Mouse (Mus musculus) Patski (cell line): Measurements from ENCODE around the gene Snapc1. TPM values are rescaled to one million over a fixed set of nuclear protein-coding genes. Genes with fewer than 3 reads are reported as not detected.

Experiments used
- ATAC-seq: fragments of 100-300 bp; one replicate; pipeline ENCODE4 v1.8.0; 2021
- CTCF ChIA-PET: fragments of 350-600 bp; sonication (Branson Sonifier 250); formaldehyde crosslinking; loops from one replicate; lab custom pipeline; 2022; ENCODE audit warnings: inconsistent platforms; lab: Charles Lee
- POLR2A ChIA-PET: fragments of 350-600 bp; sonication (Branson Sonifier 250); formaldehyde crosslinking; loops from one replicate; lab custom pipeline; 2022; ENCODE audit warnings: antibody characterized with exemption, inconsistent platforms; lab: Charles Lee
- DNase-seq: peaks from one replicate; pipeline ENCODE4 v3.0.0-alpha.2; 2011; ENCODE audit warnings: low read depth, low spot score
- H3K27me3 ChIP-seq: fragments of 371-371 bp; one replicate; pipeline ENCODE4 v1.5.1; 2021
- CTCF ChIP-seq: fragments of 100-300 bp; IDR thresholded peaks from one replicate; pipeline ENCODE4 v1.5.1; 2021
- in situ Hi-C: fragments of 300-500 bp; cut with MboI; formaldehyde crosslinking; loops from 3 replicates; pipeline ENCODE4 v1.11.1; 2018; ENCODE audit warnings: low pct_unique_long_range_greater_than_20kb, mixed read lengths
- polyA plus RNA-seq: library from polyadenylated mRNA; unstranded; gene quantifications from one replicate; pipeline ENCODE4 v1.2.3, GENCODE M21; 2021

Gene Snapc1
- polyA plus RNA-seq, 1 experiment from 2014 or later: 16.5 TPM

DNA sequence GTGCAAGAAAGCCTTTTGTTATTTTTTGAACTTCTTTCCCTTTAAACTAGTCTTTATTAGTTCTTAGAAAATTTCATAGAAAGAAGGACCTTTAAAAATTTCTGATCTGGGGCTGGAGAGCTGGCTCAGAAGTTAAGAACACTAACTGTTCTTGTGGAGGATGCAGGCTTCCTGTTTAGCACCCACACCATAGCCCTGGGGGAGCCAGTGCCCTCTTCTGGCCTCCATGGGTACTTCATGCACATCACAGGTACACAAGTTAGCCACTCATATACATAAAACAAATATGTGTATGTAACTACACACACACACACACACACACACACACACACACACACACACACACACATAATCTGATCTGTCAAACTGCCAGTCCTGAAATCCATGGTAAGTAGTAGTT is 25.3 kb downstream of the Snapc1 start:
- POLR2A ChIA-PET: no interaction called here
- CTCF ChIA-PET: interaction anchor here (0.9 to 2.2 kb wide), 5 partner anchors 15 to 286 kb away, joined by 3 to 8 read pairs (median 5); no protein-coding TSS in a partner anchor
- peak; percentile 71 for TF ChIP-seq CTCF
- no peak for DNase-seq
- peaks cover 2% of the 10 kb centered on the region for H3K27me3 ChIP-seq
- ATAC-seq: no peak
- in situ Hi-C loops: loop anchor here (5.0 to 10.0 kb wide), 2 partner anchors 175 to 282 kb away; no protein-coding TSS in a partner anchor

DNA sequence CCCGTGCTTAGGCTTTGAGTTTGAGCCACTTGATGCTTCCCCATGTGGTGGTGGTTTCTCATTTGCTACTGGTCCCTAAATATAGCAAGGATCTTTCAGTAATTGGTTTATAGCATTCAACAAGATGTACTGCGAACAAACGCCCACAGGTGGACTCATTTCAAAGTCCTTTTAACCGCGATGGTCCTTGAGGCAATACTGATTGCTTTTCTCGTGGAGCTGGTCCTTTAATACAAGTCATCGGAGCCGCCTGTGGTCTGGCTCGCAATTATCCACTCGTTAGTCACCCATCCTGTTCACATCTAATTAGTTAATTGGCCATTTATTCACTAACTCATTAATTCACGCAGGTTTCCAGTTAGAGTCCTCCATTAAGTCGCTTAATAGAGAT is 32.6 kb downstream of the Snapc1 start:
- POLR2A ChIA-PET: no interaction called here
- CTCF ChIA-PET: no interaction called here
- in situ Hi-C loops: no loop called here
- ATAC-seq (no peak), DNase-seq (no peak)
- H3K27me3 ChIP-seq: peaks cover 35% of the 10 kb centered on the region
- no peak for TF ChIP-seq CTCF

DNA sequence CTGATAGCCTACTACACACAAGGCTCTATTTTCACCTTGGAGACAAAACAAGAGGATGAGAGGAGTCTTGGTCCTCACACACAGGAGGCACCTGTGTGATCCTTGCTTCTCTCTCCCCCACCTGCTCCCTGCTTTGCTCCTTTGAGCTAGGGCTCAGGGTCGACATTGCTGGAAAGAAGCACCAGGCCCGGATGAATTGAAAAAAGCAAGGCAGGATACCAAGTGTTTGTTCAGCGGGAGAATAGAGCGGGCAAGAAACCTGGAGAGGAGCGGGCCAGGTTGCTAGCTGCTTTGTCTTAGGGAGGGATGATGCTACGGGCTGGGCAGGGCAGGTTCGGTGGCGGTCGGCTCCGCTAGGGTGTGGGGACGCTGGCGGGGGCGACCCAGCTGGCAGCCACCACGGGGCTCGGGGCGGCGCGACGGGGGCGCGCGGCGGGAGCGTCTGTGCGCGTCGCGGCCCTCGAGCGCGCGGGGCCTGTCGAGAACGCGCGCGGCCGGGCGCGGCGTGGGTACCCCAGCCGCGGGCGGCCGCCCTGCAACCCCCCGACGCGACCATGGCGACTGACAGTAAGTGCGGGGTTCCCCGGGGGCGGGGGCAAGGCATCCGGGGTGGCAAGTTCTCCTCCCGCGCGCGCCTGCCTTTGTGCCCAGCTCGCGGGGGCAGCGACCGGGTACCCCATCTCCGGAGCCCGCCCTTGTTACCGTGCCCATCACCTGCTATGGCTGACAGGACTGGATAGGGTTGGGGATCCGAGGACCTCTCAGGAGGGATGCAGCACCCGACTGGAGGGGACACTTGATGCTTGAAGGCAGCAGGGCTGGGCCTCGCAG is 33.2 kb downstream of the Snapc1 start, which contains the start of gene Syt16:
Gene Syt16, plus strand, starts transcription at position 365 of the 831 bp plus-strand sequence.
- peaks cover 38% of the 10 kb centered on the region for H3K27me3 ChIP-seq
- ChIA-PET POLR2A (no interaction called here), CTCF (no interaction called here)
- no peak for TF ChIP-seq CTCF
- no peak for ATAC-seq
- DNase-seq: no peak
- in situ Hi-C loops: no loop called here

DNA sequence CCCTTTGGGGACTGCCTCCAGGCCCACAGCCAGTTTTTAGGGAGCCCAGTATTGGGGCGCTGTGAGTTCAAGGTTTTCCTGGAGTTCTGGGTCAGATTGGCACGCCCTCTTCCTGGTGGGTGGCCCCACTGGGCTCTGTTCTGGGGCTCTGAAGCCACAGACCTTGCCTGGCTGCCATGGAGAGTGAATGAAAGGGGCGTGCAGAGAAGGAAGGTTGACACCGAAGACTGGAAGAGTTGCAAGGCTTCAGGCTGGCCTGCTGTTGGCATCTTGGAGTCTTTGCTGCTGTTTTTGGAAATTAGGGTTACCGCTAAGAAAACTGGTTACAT is 33.8 kb downstream of the Snapc1 start:
- in situ Hi-C loops: no loop called here
- ChIA-PET CTCF (no interaction called here), POLR2A (no interaction called here)
- ATAC-seq (no peak), DNase-seq (no peak)
- TF ChIP-seq CTCF: no peak
- peaks cover 44% of the 10 kb centered on the region for H3K27me3 ChIP-seq

DNA sequence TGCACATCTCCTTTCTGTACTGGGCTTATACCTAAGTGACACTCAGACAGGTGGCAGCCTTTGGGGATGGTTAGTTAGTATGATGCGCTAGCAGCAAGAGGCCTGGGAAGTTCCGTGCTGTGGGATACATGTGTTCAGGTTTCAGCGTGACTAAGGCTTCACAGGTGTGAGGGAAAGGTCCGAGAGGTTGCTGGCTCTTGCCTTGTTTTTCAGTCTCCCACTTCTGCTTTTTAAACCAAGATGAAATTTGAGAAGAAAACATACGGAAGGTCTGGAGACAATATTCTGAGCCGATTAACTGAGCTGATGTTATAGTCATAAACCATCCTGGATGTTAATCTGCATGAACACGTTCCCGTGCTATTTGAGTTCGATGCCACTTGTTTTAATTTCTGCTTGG is 38.2 kb downstream of the Snapc1 start:
- TF ChIP-seq CTCF: no peak
- no peak for ATAC-seq
- DNase-seq: no peak
- H3K27me3 ChIP-seq: peaks cover 50% of the 10 kb centered on the region
- in situ Hi-C loops: no loop called here
- ChIA-PET POLR2A (no interaction called here), CTCF (no interaction called here)

DNA sequence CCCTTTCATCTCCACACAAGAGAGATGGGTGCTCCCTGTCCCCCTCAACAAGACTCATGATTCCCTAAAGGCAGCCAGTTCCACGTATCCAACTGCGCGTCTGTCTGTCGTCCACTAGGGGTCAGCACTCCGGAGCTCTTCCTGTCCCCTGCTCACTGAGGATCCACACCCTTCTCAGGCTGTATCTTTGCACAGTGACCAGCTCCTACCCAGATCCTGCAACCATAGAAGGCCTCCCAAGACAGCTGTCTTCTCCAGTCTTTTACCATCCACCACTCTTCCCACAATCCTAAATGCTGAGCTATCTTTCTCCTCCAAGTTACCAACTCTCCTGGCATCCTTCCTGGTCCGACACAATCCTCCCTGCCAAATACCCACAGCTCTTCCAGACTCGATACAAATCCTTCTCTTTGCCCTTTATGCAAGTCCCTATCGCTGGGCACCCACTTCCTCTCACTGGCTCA is 45.2 kb downstream of the Snapc1 start:
- ChIA-PET CTCF (interaction anchor here (0.7 to 3.6 kb wide), 5 partner anchors 9 to 306 kb away, joined by 3 to 28 read pairs (median 4); no protein-coding TSS in a partner anchor), POLR2A (no interaction called here)
- no peak for DNase-seq
- H3K27me3 ChIP-seq: peaks cover 32% of the 10 kb centered on the region
- TF ChIP-seq CTCF: peak; percentile 82
- in situ Hi-C loops: loop anchor here (5.0 kb wide), 1 partner anchor 312 kb away; no protein-coding TSS in a partner anchor
- ATAC-seq: no peak

DNA sequence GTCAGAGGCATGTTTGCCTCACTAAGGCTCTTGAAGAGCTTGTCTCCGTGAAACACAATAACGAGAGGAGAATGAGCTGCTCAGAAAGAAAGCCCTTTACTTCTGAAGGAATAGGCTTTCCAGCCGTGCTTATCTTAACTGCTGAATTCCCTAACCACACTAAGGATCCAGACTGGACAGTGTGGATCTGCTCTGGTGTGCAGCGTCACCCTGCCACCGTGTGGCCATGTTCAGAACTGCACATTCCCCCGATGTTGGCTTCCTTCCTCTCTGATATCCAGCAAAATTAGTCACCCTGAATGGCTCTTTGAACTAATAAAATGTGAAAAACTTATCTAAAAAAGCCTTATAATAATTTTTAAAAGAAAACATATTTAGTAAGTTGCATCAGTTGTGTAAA is 49.5 kb downstream of the Snapc1 start:
- peak; percentile 90 for TF ChIP-seq CTCF
- CTCF ChIA-PET: interaction anchor here (0.8 to 4.0 kb wide), 9 partner anchors 8 to 460 kb away, joined by 3 to 44 read pairs (median 5); no protein-coding TSS in a partner anchor

DNA sequence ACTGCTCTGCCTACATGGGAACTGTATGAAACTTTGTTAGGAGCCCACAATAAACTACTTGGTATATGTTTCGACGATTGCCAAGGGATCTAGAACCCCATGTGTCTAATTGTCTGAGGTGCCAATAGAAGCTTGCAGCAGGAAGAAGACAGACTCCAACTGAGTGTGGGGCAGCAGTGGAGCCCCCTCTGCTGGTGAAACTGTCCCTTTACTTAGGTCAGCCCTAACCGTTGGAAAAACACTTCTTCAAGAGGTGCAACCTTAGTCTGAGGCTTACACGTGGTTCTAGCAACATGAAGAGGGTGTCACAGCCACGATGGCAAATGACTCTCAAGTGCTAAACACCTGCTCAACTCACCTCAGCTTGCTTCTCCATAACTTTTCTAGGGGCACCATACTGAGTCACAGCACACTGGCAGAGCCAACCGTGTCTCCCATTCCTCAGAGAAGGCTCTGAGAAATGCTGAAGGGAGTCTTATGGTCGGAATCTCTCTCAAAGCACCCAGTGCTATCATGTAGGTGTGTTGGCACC is 50.5 kb downstream of the Snapc1 start:
- POLR2A ChIA-PET: no interaction called here
- peak; percentile 62 for TF ChIP-seq CTCF
- H3K27me3 ChIP-seq: peaks cover 28% of the 10 kb centered on the region
- in situ Hi-C loops: loop anchor here (5.0 to 10.0 kb wide), 2 partner anchors 277 to 450 kb away; no protein-coding TSS in a partner anchor
- no peak for DNase-seq
- CTCF ChIA-PET: interaction anchor here (1.8 to 4.0 kb wide), 3 partner anchors 25 to 461 kb away, joined by 5 to 44 read pairs (median 8); no protein-coding TSS in a partner anchor
- peak; percentile 51 for ATAC-seq

More for the DNA sequence above, 49.5 kb downstream of the Snapc1 start:
- peaks cover 31% of the 10 kb centered on the region for H3K27me3 ChIP-seq
- in situ Hi-C loops: loop anchor here (5.0 to 10.0 kb wide), 2 partner anchors 279 to 449 kb away; no protein-coding TSS in a partner anchor
- POLR2A ChIA-PET: no interaction called here
- peak; percentile 90 for ATAC-seq
- peak; percentile 25 for DNase-seq

DNA sequence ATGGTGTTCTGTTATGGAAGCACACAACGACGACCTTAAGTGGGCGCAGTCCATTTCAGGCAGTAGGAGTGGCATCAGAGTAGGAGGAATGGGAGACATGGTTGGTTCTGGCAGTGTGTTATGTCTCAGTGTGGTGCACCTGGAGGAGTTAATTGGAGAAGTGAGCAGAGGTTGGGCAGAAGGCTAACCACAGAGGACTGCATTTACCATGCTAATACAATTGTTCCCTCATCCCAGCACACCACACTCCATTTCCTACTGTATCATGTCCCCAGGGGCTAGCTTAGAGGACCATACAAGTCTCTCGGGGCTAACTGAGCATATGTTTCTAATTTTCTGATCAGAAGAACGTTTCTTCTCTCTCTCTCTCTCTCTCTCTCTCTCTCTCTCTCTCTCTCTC is 51.2 kb downstream of the Snapc1 start:
- ChIA-PET CTCF (interaction anchor here (4.0 kb wide), 1 partner anchor 309 kb away, joined by 44 read pairs; no protein-coding TSS in a partner anchor), POLR2A (interaction anchor here (0.7 kb wide), 1 partner anchor 40 kb away, joined by 3 read pairs; no protein-coding TSS in a partner anchor)
- H3K27me3 ChIP-seq: peaks cover 28% of the 10 kb centered on the region
- no peak for TF ChIP-seq CTCF
- in situ Hi-C loops: loop anchor here (10.0 kb wide), 1 partner anchor 451 kb away; no protein-coding TSS in a partner anchor
- ATAC-seq (no peak), DNase-seq (no peak)

DNA sequence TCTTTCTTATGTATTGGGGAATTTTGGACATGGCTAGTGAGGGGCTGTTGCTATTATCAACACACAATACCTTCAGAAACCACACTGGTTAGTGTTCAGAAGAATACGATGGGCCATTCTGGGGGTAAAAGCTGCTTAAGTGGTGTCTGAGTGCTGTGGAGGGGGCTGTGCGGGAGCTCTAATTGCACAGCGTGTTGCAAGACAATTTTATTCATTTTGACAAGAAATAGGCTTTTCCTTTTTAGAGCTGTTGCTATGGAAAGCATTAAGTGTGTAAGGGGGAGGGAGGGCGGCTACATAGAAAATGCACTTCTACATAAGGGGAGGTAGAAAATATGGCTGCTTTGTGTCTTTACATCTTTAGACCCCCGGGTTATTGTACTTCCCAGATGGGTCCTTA is 59.0 kb downstream of the Snapc1 start:
- peaks cover 24% of the 10 kb centered on the region for H3K27me3 ChIP-seq
- no peak for DNase-seq
- ChIA-PET POLR2A (no interaction called here), CTCF (interaction anchor here (2.2 kb wide), 1 partner anchor 10 kb away, joined by 8 read pairs; no protein-coding TSS in a partner anchor)
- TF ChIP-seq CTCF: no peak
- in situ Hi-C loops: no loop called here
- no peak for ATAC-seq
